Mouse (Mus musculus) gonadal fat pad, adult 2 months (tissue): ENCODE measurements around the gene Gm20458. TPM values are rescaled to one million over a fixed set of nuclear protein-coding genes. Genes with fewer than 3 reads are reported as not detected.

Experiments used
- DNase-seq: peaks from one replicate; pipeline ENCODE4 v3.0.0-alpha.2; 2012; ENCODE audit warnings: low read depth
- polyA plus RNA-seq: library from polyadenylated mRNA; depleted of rRNA; stranded (reverse); fragments of >200 nt; gene quantifications from 2 replicates; pipeline ENCODE4 v1.2.3, GENCODE M21; 2012

The Gm20458 gene
- polyA plus RNA-seq, 1 experiment = 25.0 TPM

GRCm38 (mm10) chr2:164499317-164499716 is 38.5 kb downstream of the Gm20458 start:
- no peak for DNase-seq

- no peak for DNase-seq
These were observed 39.7 kb downstream of the Gm20458 start for GRCm38 (mm10) chr2:164500511-164500910.

GRCm38 (mm10) chr2:164504919-164505318 is 44.2 kb downstream of the Gm20458 start:
- DNase-seq = no peak

GRCm38 (mm10) chr2:164505619-164506347 is 45.0 kb downstream of the Gm20458 start:
- DNase-seq = no peak

- no peak for DNase-seq
These were observed 47.0 kb downstream of the Gm20458 start for GRCm38 (mm10) chr2:164507811-164508210.

GRCm38 (mm10) chr2:164510621-164511190 is 49.9 kb downstream of the Gm20458 start:
- DNase-seq = no peak

- no peak for DNase-seq
These were observed 51.5 kb downstream of the Gm20458 start for GRCm38 (mm10) chr2:164512121-164512909.

- DNase-seq = no peak
These were observed 52.6 kb downstream of the Gm20458 start for GRCm38 (mm10) chr2:164513389-164513788.

GRCm38 (mm10) chr2:164514916-164515315 is 54.1 kb downstream of the Gm20458 start:
- no peak for DNase-seq

- no peak for DNase-seq
These were observed 55.1 kb downstream of the Gm20458 start for GRCm38 (mm10) chr2:164515897-164516296.

GRCm38 (mm10) chr2:164516592-164516991 is 55.8 kb downstream of the Gm20458 start:
- DNase-seq = no peak

- DNase-seq = no peak
These were observed 56.9 kb downstream of the Gm20458 start for GRCm38 (mm10) chr2:164517485-164518221.

- DNase-seq = no peak
These were observed 57.8 kb downstream of the Gm20458 start for GRCm38 (mm10) chr2:164518266-164519170.

- DNase-seq = no peak
These were observed 58.4 kb downstream of the Gm20458 start for GRCm38 (mm10) chr2:164519171-164519526.

- DNase-seq = no peak
These were observed 60.0 kb downstream of the Gm20458 start for GRCm38 (mm10) chr2:164520782-164521181.

- no peak for DNase-seq
These were observed 61.1 kb downstream of the Gm20458 start for GRCm38 (mm10) chr2:164521841-164522240.

GRCm38 (mm10) chr2:164522280-164522679 is 61.5 kb downstream of the Gm20458 start:
- no peak for DNase-seq

- no peak for DNase-seq
These were observed 62.6 kb downstream of the Gm20458 start for GRCm38 (mm10) chr2:164523301-164523773.

GRCm38 (mm10) chr2:164528557-164528956 is 67.8 kb downstream of the Gm20458 start:
- no peak for DNase-seq

- no peak for DNase-seq
These were observed 70.4 kb downstream of the Gm20458 start for GRCm38 (mm10) chr2:164531169-164531568.

GRCm38 (mm10) chr2:164534315-164534714 is 73.5 kb downstream of the Gm20458 start:
- DNase-seq = no peak
